Mouse (Mus musculus): Measurements from ENCODE around the gene Lrrc32.

Gene Lrrc32

GRCm38 (mm10) chr7:98510961-98511958, 22.2 kb downstream of the Lrrc32 start:
- DNase-seq (ENCODE audit: low spot score) = no peak

DNA sequence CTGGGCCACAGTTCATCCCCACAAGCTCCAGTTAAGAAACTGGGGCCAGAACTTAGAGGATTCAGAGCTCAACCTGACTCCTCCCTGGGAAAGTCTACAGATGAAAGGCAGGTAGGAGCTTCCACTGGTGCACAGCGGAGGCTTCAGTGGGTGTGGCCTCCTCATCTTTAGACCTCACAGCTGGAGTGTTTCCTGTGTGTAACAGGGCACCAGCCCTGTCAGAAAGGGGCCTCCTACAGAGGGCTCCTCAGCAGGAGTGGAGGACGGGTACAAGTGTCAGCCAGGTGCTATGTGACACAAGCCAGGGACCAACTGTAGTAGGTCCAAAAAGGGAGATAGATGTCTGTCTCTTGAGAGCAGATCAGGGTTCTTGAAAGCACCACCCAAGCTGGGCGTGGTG, 24.2 kb downstream of the Lrrc32 start:
- no peak for DNase-seq (ENCODE audit: low spot score)

DNA sequence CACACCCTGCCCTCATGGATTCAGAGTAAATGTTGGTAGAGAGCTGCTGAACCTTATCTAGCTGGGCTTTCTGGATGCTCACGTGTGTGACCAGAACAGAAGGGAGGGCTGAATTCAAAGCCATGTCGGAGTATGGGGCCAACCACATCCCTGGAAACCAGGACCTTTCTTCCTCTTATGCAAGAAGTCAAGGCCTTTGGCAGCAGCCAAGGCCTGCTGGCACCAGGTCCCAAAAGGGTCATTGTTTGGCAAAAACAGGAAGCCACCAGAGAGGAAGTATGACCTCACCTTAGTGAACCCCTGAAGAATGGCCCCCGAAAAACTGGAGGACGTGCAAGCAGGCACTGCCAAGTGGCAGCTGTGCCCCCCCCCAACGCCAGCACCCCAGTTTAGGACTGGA, 33.5 kb downstream of the Lrrc32 start:
- DNase-seq (ENCODE audit: low spot score) = no peak

DNA sequence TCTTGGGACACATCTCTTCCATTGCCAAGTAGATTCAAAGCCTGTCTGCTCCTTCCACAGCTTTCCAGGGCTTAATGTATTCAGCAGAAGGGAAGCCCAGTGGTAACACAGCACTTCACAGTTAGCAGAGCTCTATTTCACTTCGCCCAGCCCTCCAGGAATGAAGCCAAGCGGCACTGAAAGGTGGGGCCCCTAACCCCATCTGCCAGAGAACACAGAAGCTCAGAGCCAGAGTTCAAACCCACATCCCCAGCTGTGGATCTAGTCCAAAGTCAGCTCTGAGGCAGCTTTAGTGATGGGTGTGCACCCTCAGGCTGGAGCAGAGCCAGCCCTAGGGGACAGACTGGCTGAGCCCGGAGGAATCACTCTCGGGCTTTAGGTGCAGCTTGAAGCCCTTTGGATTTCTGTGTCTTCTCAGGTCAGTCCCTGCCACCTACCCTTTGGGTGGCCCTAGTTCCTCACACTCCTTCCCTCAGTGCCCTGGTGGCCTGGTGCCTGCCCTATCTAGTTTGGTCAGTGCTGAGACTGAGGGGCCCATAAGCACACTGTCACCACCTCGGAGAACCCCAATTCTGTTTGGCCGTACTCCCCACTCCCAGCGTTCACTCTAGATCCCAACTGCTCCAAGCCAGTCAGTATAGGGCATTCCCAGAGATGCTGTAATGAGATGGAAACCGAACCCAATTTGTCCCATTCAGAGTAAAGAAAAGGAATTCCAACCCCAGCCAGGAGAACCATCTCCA, 34.2 kb downstream of the Lrrc32 start:
- DNase-seq (ENCODE audit: low spot score) = no peak

GRCm38 (mm10) chr7:98523813-98524361, 34.8 kb downstream of the Lrrc32 start:
- DNase-seq (ENCODE audit: low spot score) = no peak

GRCm38 (mm10) chr7:98524401-98524800, 35.3 kb downstream of the Lrrc32 start:
- DNase-seq (ENCODE audit: low spot score) = no peak

- no peak for DNase-seq (ENCODE audit: low spot score)
Observed at GRCm38 (mm10) chr7:98524869-98525699, 36.0 kb downstream of the Lrrc32 start.

DNA sequence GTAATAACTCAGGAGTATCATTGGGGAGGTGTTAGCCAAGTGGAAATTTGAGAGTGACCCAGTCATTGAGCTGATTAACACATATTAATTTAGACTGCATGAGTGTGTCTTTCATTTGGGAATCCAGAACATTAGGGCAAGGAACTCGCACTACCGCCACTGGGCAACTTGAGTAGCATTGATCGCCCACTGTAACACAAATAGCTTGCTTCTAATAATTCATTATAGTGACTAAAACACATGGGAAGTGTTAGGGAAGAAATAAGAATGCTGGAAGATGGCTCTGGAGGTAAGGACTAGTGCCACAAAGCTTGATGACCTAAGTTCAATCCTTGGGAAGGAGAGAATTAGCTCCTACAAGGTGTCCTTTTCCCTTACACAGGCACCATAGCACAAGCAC, 38.0 kb downstream of the Lrrc32 start:
- DNase-seq (ENCODE audit: low spot score) = no peak

- no peak for DNase-seq (ENCODE audit: low spot score)
Observed at GRCm38 (mm10) chr7:98531612-98532011, 42.5 kb downstream of the Lrrc32 start.

- DNase-seq (ENCODE audit: low spot score) = no peak
Observed at GRCm38 (mm10) chr7:98532981-98533380, 43.9 kb downstream of the Lrrc32 start.

GRCm38 (mm10) chr7:98534432-98534855, 45.4 kb downstream of the Lrrc32 start:
- DNase-seq (ENCODE audit: low spot score) = no peak

DNA sequence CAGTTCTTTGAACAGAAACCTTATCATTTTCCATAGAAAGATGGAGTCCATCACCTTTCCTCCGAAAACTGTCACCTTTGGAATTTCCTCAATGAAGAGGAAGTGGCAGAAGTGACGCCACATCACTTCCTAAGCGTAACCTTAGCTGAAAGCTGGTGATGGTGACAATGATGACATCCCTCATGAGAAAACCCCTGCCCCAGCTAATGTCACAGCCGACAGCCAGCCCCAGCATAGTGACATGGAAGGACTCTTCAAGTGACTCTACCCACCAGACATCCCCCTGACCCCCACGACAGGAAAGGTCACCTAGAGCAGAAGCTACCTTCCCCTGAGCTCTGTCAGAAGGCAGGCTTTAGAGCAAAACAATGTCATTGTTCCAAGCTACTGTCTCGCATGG, 46.1 kb downstream of the Lrrc32 start:
- DNase-seq (ENCODE audit: low spot score) = no peak

GRCm38 (mm10) chr7:98535882-98536281, 46.8 kb downstream of the Lrrc32 start:
- no peak for DNase-seq (ENCODE audit: low spot score)

DNA sequence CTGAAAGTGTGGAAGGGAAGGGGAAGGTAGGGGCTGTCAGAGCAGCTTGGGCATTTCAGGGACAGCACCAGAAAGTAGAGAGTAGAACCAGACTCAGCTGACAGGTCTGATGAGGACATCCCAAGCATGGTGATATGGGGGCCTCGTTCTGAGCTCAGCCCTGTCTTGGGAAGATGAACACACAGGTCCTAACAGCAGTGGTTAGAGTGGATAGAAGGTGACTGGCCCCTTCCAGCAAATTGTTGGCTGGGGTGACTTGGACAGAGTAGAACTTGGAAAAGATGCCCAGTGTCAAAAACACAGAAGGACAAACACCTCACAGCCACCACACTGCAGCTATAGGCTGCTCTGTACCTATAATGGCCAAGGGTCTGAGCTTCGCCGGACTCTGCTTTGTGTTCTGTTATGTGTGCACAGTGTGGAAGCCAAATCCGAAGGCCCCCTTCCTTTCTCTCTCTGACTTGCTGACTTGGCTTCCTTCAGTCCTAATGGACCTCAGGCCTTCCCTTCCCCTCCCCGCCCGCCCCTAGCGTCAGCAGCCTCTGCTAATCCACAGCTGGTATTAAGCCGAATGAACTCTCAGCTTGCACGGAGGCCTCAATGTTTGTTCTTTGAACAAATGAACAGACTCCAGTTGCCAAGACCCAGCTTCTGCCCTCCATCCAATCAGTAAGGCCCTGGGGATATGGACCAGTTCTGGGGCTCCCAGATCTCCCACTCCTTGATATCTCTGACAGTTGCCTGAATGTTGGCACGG, 48.3 kb downstream of the Lrrc32 start:
- no peak for DNase-seq (ENCODE audit: low spot score)

DNA sequence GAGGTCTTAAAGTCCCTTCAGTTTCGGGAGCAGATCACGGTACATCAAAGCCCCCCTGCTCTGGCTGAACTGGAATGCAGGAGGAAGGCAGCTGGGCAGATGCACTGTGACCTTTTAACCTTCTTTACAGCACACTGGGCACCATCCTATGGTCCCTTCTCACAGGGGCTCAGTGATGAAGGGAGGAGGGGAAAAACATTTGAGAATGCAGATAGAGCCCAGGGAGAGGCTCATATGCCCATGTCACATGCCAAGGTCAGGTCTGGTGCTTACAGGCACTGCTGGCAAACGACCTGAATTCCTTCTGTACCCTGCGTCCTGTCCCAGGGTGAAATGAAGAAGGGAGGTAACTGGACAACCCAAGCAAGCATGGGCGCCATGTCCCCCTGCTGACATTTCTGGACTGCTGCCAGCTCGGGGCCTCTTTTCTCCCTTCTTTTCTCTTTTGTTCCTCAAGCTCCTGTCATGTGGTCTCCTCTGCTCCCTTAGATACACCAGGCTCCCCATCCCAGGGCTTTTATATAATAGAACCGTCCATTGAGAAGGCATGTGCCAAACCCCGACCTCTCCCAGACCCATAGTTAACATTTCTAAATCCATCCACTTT, 49.0 kb downstream of the Lrrc32 start:
- DNase-seq (ENCODE audit: low spot score) = no peak

DNA sequence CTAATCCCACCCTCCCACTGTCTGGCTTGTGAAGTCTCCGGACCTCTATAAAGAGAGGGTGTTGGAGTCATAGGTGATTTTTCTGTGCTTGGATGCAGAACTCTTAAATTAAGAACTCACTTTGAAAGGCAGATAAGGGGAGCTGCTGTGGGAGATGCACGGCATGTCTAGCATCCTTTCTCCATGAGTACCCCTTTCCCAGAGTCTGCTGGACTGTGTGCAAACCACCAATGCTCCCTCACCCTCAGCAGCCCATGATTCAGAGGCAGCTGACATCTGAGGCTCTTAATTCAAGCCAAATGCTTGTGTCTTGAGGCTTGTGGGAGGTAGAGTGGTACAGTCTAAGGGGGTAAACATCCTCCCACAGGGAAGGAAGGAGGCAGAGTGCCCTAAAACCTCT, 51.8 kb downstream of the Lrrc32 start:
- DNase-seq (ENCODE audit: low spot score) = no peak

DNA sequence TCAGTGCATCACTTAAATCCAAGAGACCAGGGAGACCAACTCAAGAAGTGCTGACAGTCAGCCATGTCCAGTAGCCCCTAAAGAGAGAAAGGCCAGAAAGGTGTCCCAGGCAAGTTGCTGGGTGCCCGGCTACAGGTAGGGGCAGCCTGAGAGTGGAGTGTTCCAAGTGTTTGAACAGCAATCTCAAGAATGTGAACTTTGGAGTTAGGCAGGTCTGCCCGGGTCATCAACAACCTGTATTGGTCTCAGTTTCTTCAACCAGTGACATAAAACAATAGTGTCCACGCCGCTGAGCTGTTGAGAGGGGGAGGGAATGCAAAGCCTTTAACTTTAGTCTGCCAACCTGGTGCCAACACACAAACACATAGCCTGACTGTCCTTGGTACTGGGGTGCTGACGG, 52.5 kb downstream of the Lrrc32 start:
- no peak for DNase-seq (ENCODE audit: low spot score)

GRCm38 (mm10) chr7:98542267-98542666, 53.2 kb downstream of the Lrrc32 start:
- DNase-seq (ENCODE audit: low spot score) = no peak

DNA sequence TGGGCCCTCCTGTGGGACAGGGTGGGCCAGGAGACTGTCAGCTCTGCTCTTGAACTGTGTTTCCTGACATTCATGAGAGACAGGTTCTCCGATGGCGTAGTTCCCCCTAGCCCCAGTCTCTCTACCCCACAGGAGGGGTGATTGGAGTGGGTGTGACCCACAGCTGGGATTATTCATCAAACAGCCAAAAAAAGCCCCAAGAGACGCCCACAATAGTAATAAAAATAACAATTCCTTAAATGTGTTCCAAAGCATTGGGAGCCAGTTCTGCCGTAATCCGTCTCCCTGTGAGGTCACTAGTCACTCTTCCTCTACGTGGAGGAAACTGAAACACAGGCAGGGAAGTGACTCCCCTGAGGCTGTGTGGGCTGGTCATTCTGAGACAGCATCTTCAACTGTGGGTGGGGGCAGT, 53.7 kb downstream of the Lrrc32 start:
- DNase-seq (ENCODE audit: low spot score) = no peak

GRCm38 (mm10) chr7:98543853-98544370, 54.8 kb downstream of the Lrrc32 start:
- no peak for DNase-seq (ENCODE audit: low spot score)
